Mouse (Mus musculus) lung, postnatal 0 days (tissue): ENCODE data around the gene Hnrnpul2. TPM values are rescaled to one million over a fixed set of nuclear protein-coding genes. Genes with fewer than 3 reads are reported as not detected.

Experiments used
- ATAC-seq: fragments of 200-750 bp; cut with Nextera tagmentation; 2 replicates; pipeline ENCODE4 v1.8.0; 2017; ENCODE audit warnings: moderate library complexity
- DNase-seq: peaks from one replicate; pipeline ENCODE4 v3.0.0-alpha.2; 2016; ENCODE audit warnings: low spot score
- H3K27ac ChIP-seq: fragments of 300-500 bp; sonication (generic); 2 replicates; pipeline ENCODE4 v1.5.1; 2014; ENCODE audit warnings: antibody characterized with exemption, mild to moderate bottlenecking, low read length, mixed read lengths
- H3K27me3 ChIP-seq: fragments of 300-500 bp; sonication (generic); replicated peaks from 2 replicates; pipeline ENCODE4 v1.6.1; 2014; ENCODE audit warnings: low read length, mixed read lengths; ENCODE audit not compliant: insufficient read depth
- H3K36me3 ChIP-seq: fragments of 300-500 bp; sonication (generic); 2 replicates; pipeline ENCODE4 v1.6.1; 2014; ENCODE audit warnings: low read length, mixed read lengths; ENCODE audit not compliant: insufficient read depth
- H3K4me1 ChIP-seq: fragments of 300-500 bp; sonication (generic); 2 replicates; pipeline ENCODE4 v1.6.1; 2014; ENCODE audit warnings: antibody characterized with exemption, low read depth, low read length, mixed read lengths; ENCODE audit not compliant: insufficient read depth
- H3K4me2 ChIP-seq: fragments of 300-500 bp; sonication (generic); replicated peaks from 2 replicates; pipeline ENCODE4 v1.6.1; 2014; ENCODE audit warnings: low read depth, mild to moderate bottlenecking, low read length, moderate library complexity, mixed read lengths
- H3K4me3 ChIP-seq: fragments of 300-500 bp; sonication (generic); 2 replicates; pipeline ENCODE4 v1.5.1; 2014; ENCODE audit warnings: low read depth, low read length
- H3K9ac ChIP-seq: fragments of 300-500 bp; sonication (generic); replicated peaks from 2 replicates; pipeline ENCODE4 v1.6.1; 2014; ENCODE audit warnings: low read depth, mild to moderate bottlenecking
- H3K9me3 ChIP-seq: fragments of 300-500 bp; sonication (generic); 2 replicates; pipeline ENCODE4 v1.6.1; 2016; ENCODE audit warnings: low read length, mixed read lengths
- CTCF ChIP-seq: IDR thresholded peaks from 2 replicates; pipeline ENCODE4 v1.5.1; 2016; ENCODE audit warnings: antibody characterized with exemption, mild to moderate bottlenecking
- EP300 ChIP-seq: IDR thresholded peaks from 2 replicates; pipeline ENCODE4 v1.6.1; 2016; ENCODE audit warnings: antibody characterized with exemption, mild to moderate bottlenecking, control low read depth
- WGBS: fragments of 180-500 bp; shearing (Covaris S2); extraction: QIAGEN DNeasy Blood & Tissue Kit; methylation state at CpG from one replicate; pipeline ENCODE4 v1.1.7; 2014; 5-methylcytosine and 5-hydroxymethylcytosine counted together
- polyA plus RNA-seq: library from polyadenylated mRNA; unstranded; fragments of >200 nt; fragmentation: Nextera tagmentation; extraction: Ambion mirVana; gene quantifications from 2 replicates; pipeline ENCODE4 v1.2.1, GENCODE M21; 2015

The Hnrnpul2 gene
- polyA plus RNA-seq, 1 experiment from 2014 or later = 4.3 TPM

GRCm38 (mm10) chr19:8817001-8817400 is 2.8 kb upstream of the Hnrnpul2 start:
- Histone ChIP-seq H3K4me2 (no peak overlapping the region), H3K27me3 (no peaks in the 10 kb centered on the region), H3K9me3 (no peaks in the 10 kb centered on the region), H3K4me1 (0 out of 2 replicates have a peak, but pooled peaks cover 1% of the 10 kb centered on the region), H3K36me3 (peaks cover 9% of the 10 kb centered on the region; the same call in 1 of the 2 replicates), H3K4me3 (no peak overlapping the region), H3K27ac (no peak overlapping the region), H3K9ac (peak overlapping the region; percentile 13; the same call in 1 of the 2 replicates)
- no peak for DNase-seq
- TF ChIP-seq CTCF = no peak
- TF ChIP-seq EP300 = no peak
- 66% methylated on average over 3 of the region's 3 CpGs for WGBS
- ATAC-seq = no peak

- WGBS = 11% methylated on average over 14 of the region's 14 CpGs
- Histone ChIP-seq H3K4me3 (peak overlapping the region; percentile 99), H3K4me2 (peak overlapping the region; percentile 73), H3K27ac (peak overlapping the region; percentile 97), H3K36me3 (peaks cover 14% of the 10 kb centered on the region), H3K9ac (peak overlapping the region; percentile 51), H3K9me3 (no peaks in the 10 kb centered on the region), H3K27me3 (no peaks in the 10 kb centered on the region), H3K4me1 (0 out of 2 replicates have a peak, but pooled peaks cover 5% of the 10 kb centered on the region)
- no peak for ATAC-seq
- peak; percentile 46 for DNase-seq
- TF ChIP-seq EP300 = no peak
- TF ChIP-seq CTCF = no peak
These were observed 1.5 kb upstream of the Hnrnpul2 start for GRCm38 (mm10) chr19:8818301-8818798.

GRCm38 (mm10) chr19:8818801-8819595 is 812 bp upstream of the Hnrnpul2 start, which contains the start of gene Ttc9c:
Gene Ttc9c, minus strand, starts transcription at chr19:8819333.
- ATAC-seq (peak; percentile 90), DNase-seq (peak; percentile 100)
- H3K4me1 ChIP-seq = 0 out of 2 replicates have a peak, but pooled peaks cover 5% of the 10 kb centered on the region
- H3K9me3 ChIP-seq = no peaks in the 10 kb centered on the region
- peak within 1 kb of the TSS; percentile 97 for H3K27ac ChIP-seq
- peak within 1 kb of the TSS; percentile 91 for H3K9ac ChIP-seq
- H3K4me3 ChIP-seq = peak within 1 kb of the TSS; percentile 99
- under 1% methylated on average over 33 of the region's 33 CpGs for WGBS
- peak within 1 kb of the TSS; percentile 73 for H3K4me2 ChIP-seq
- no peaks in the 10 kb centered on the region for H3K27me3 ChIP-seq
- peaks cover 10% of the 10 kb centered on the region for H3K36me3 ChIP-seq
- TF ChIP-seq EP300 (0 out of 2 replicates have a peak, but pooled peaks have one; percentile 37), CTCF (no peak)

GRCm38 (mm10) chr19:8820424-8820956 is 680 bp downstream of the Hnrnpul2 start:
- peak overlapping the region; percentile 99 for H3K4me3 ChIP-seq
- DNase-seq (peak; percentile 30), ATAC-seq (peak; percentile 5)
- H3K9me3 ChIP-seq = no peaks in the 10 kb centered on the region
- peak overlapping the region; percentile 73 for H3K4me2 ChIP-seq
- H3K9ac ChIP-seq = peak overlapping the region; percentile 91
- peaks cover 17% of the 10 kb centered on the region for H3K36me3 ChIP-seq
- 2% methylated on average over 42 of the region's 48 CpGs for WGBS
- 0 out of 2 replicates have a peak, but pooled peaks cover 5% of the 10 kb centered on the region for H3K4me1 ChIP-seq
- TF ChIP-seq EP300 (no peak), CTCF (no peak)
- H3K27ac ChIP-seq = peak overlapping the region; percentile 97
- no peaks in the 10 kb centered on the region for H3K27me3 ChIP-seq

- Histone ChIP-seq H3K27ac (peak overlapping the region; percentile 97), H3K4me3 (peak overlapping the region; percentile 99), H3K4me2 (peak overlapping the region; percentile 73), H3K36me3 (peaks cover 23% of the 10 kb centered on the region), H3K27me3 (no peaks in the 10 kb centered on the region), H3K9ac (peak overlapping the region; percentile 91), H3K9me3 (no peaks in the 10 kb centered on the region), H3K4me1 (0 out of 2 replicates have a peak, but pooled peaks cover 5% of the 10 kb centered on the region)
- TF ChIP-seq CTCF = no peak
- TF ChIP-seq EP300 = no peak
- ATAC-seq = no peak
- peak; percentile 65 for DNase-seq
- WGBS = under 1% methylated on average over 7 of the region's 7 CpGs
These were observed 1.3 kb downstream of the Hnrnpul2 start for GRCm38 (mm10) chr19:8821146-8821545.

GRCm38 (mm10) chr19:8822696-8823095 is 2.9 kb downstream of the Hnrnpul2 start:
- Histone ChIP-seq H3K27ac (no peak overlapping the region), H3K9me3 (no peaks in the 10 kb centered on the region), H3K4me1 (0 out of 2 replicates have a peak, but pooled peaks cover 5% of the 10 kb centered on the region), H3K9ac (no peak overlapping the region), H3K4me2 (peak overlapping the region; percentile 73; the same call in 1 of the 2 replicates), H3K27me3 (no peaks in the 10 kb centered on the region), H3K36me3 (peaks cover 35% of the 10 kb centered on the region), H3K4me3 (no peak overlapping the region)
- ATAC-seq (no peak), DNase-seq (no peak)
- TF ChIP-seq CTCF = no peak
- no peak for TF ChIP-seq EP300
- 65% methylated on average over 8 of the region's 8 CpGs for WGBS
